Mouse (Mus musculus): ENCODE data around the gene Sntb2. TPM values are rescaled to one million over a fixed set of nuclear protein-coding genes. Genes with fewer than 3 reads are reported as not detected.
A peak's percentile ranks its signal among the peaks of the same experiment; 100 is the strongest.
"Not testable (repeated sequence)": the region's sequence is repeated elsewhere in the genome, so short reads cannot be mapped to it uniquely, and the experiment has no call there.

Sntb2 gene
- 10 to 100 TPM; 10.6 to 11.6 (median 11.3) TPM for total RNA-seq (2022)

- DNase-seq (ENCODE audit: low spot score) = peak; percentile 88
Observed at GRCm38 (mm10) chr8:106935324-106935869, at the start of gene Sntb2. Sntb2 (plus strand) TSS chr8:106935750.

GRCm38 (mm10) chr8:106887336-106888189, 48.0 kb upstream of the Sntb2 start:
- peak; percentile 75 for DNase-seq (ENCODE audit: low spot score)

- DNase-seq (ENCODE audit: low spot score) = no peak
Observed at GRCm38 (mm10) chr8:106888803-106889202, 46.7 kb upstream of the Sntb2 start.

GRCm38 (mm10) chr8:106892210-106892805, 43.2 kb upstream of the Sntb2 start:
- no peak for DNase-seq (ENCODE audit: low spot score)

- DNase-seq (ENCODE audit: low spot score) = no peak
Observed at GRCm38 (mm10) chr8:106892806-106893451, 42.6 kb upstream of the Sntb2 start.

- DNase-seq (ENCODE audit: low spot score) = peak; percentile 81
Observed at GRCm38 (mm10) chr8:106893481-106894156, 41.9 kb upstream of the Sntb2 start, which contains the start of gene Utp4. Utp4 (plus strand) TSS chr8:106893636.

GRCm38 (mm10) chr8:106899473-106899872, 36.1 kb upstream of the Sntb2 start:
- DNase-seq (ENCODE audit: low spot score) = no peak

- DNase-seq (ENCODE audit: low spot score) = peak; percentile 72
Observed at GRCm38 (mm10) chr8:106905727-106906480, 29.6 kb upstream of the Sntb2 start.

- DNase-seq (ENCODE audit: low spot score) = no peak
Observed at GRCm38 (mm10) chr8:106906635-106907034, 28.9 kb upstream of the Sntb2 start.

- DNase-seq (ENCODE audit: low spot score) = no peak
Observed at GRCm38 (mm10) chr8:106907450-106907849, 28.1 kb upstream of the Sntb2 start.

GRCm38 (mm10) chr8:106908291-106908690, 27.3 kb upstream of the Sntb2 start:
- no peak for DNase-seq (ENCODE audit: low spot score)

- no peak for DNase-seq (ENCODE audit: low spot score)
Observed at GRCm38 (mm10) chr8:106913631-106914030, 21.9 kb upstream of the Sntb2 start.

- DNase-seq (ENCODE audit: low spot score) = no peak
Observed at GRCm38 (mm10) chr8:106919721-106920394, 15.7 kb upstream of the Sntb2 start.

- no peak for DNase-seq (ENCODE audit: low spot score)
Observed at GRCm38 (mm10) chr8:106920395-106920741, 15.2 kb upstream of the Sntb2 start.

GRCm38 (mm10) chr8:106924057-106924456, 11.5 kb upstream of the Sntb2 start:
- DNase-seq (ENCODE audit: low spot score) = no peak

- no peak for DNase-seq (ENCODE audit: low spot score)
Observed at GRCm38 (mm10) chr8:106924904-106925349, 10.6 kb upstream of the Sntb2 start.

GRCm38 (mm10) chr8:106925446-106925845, 10.1 kb upstream of the Sntb2 start:
- no peak for DNase-seq (ENCODE audit: low spot score)

- DNase-seq (ENCODE audit: low spot score) = no peak
Observed at GRCm38 (mm10) chr8:106927247-106927646, 8.3 kb upstream of the Sntb2 start.

GRCm38 (mm10) chr8:106928182-106928581, 7.4 kb upstream of the Sntb2 start:
- DNase-seq (ENCODE audit: low spot score) = not testable (repeated sequence)
